Mouse (Mus musculus) forebrain, embryonic 14.5 days (tissue): ENCODE results near the gene Nav2. TPM values are rescaled to one million over a fixed set of nuclear protein-coding genes. Genes with fewer than 3 reads are reported as not detected.

Experiments
- ATAC-seq: fragments of 200-750 bp; cut with Nextera tagmentation; 2 replicates; pipeline ENCODE4 v1.8.0; 2017; ENCODE audit warnings: mild to moderate bottlenecking, moderate library complexity
- DNase-seq: peaks from one replicate; pipeline ENCODE4 v3.0.0-alpha.2; 2015; ENCODE audit warnings: low spot score
- H3K27ac ChIP-seq: fragments of 300-500 bp; sonication (generic); 2 replicates; pipeline ENCODE4 v1.5.1; 2014; ENCODE audit warnings: low read depth, mild to moderate bottlenecking, control low read depth, low read length, moderate library complexity
- H3K27me3 ChIP-seq: fragments of 300-500 bp; sonication (generic); replicated peaks from 2 replicates; pipeline ENCODE4 v1.6.1; 2014; ENCODE audit warnings: low read length, control low read depth, mixed read lengths; ENCODE audit not compliant: control insufficient read depth, insufficient read depth
- H3K36me3 ChIP-seq: fragments of 300-500 bp; sonication (generic); 2 replicates; pipeline ENCODE4 v1.6.1; 2014; ENCODE audit warnings: low read length, control low read depth; ENCODE audit not compliant: control insufficient read depth, insufficient read depth
- H3K4me1 ChIP-seq: fragments of 300-500 bp; sonication (generic); 2 replicates; pipeline ENCODE4 v1.6.1; 2014; ENCODE audit warnings: antibody characterized with exemption, low read length, control low read depth; ENCODE audit not compliant: control insufficient read depth, insufficient read depth
- H3K4me2 ChIP-seq: fragments of 300-500 bp; sonication (generic); 2 replicates; pipeline ENCODE4 v1.6.1; 2014; ENCODE audit warnings: mild to moderate bottlenecking, control low read depth, low read length
- H3K4me3 ChIP-seq: fragments of 300-500 bp; sonication (generic); 2 replicates; pipeline ENCODE4 v1.5.1; 2014; ENCODE audit warnings: low read depth, low read length, control low read depth
- H3K9ac ChIP-seq: fragments of 300-500 bp; sonication (generic); 2 replicates; pipeline ENCODE4 v1.6.1; 2014; ENCODE audit warnings: mild to moderate bottlenecking, low read length, control low read depth, moderate library complexity
- H3K9me3 ChIP-seq: fragments of 300-500 bp; sonication (generic); replicated peaks from 2 replicates; pipeline ENCODE4 v1.6.1; 2016; ENCODE audit warnings: low read length, control low read depth, mixed read lengths; ENCODE audit not compliant: control insufficient read depth
- WGBS: fragments of 180-500 bp; shearing (Covaris S2); extraction: QIAGEN DNeasy Blood & Tissue Kit; methylation state at CpG from one replicate; pipeline ENCODE4 v1.1.7; 2014; 5-methylcytosine and 5-hydroxymethylcytosine counted together
- polyA plus RNA-seq: library from polyadenylated mRNA; unstranded; fragments of >200 nt; fragmentation: Nextera tagmentation; extraction: Ambion mirVana; gene quantifications from 2 replicates; pipeline ENCODE4 v1.2.1, GENCODE M21; 2014

The Nav2 gene
- polyA plus RNA-seq, 1 experiment from 2014 or later = 6.3 TPM

- 60% methylated on average over 13 of the region's 13 CpGs for WGBS
- H3K9me3 ChIP-seq = no peaks in the 10 kb centered on the region
- DNase-seq (no peak), ATAC-seq (no peak)
- H3K27ac ChIP-seq = no peak overlapping the region
- peaks cover 23% of the 10 kb centered on the region for H3K4me1 ChIP-seq
- no peak overlapping the region for H3K4me2 ChIP-seq
- H3K27me3 ChIP-seq = no peaks in the 10 kb centered on the region
- H3K36me3 ChIP-seq = no peaks in the 10 kb centered on the region
- no peak overlapping the region for H3K4me3 ChIP-seq
- no peak overlapping the region for H3K9ac ChIP-seq
These were observed 434.1 kb downstream of the Nav2 start for GRCm38 (mm10) chr7:49342556-49343080.

GRCm38 (mm10) chr7:49343081-49343600 lies 434.6 kb downstream of the Nav2 start:
- H3K9me3 ChIP-seq = no peaks in the 10 kb centered on the region
- peaks cover 24% of the 10 kb centered on the region for H3K4me1 ChIP-seq
- DNase-seq (no peak), ATAC-seq (no peak)
- H3K27ac ChIP-seq = no peak overlapping the region
- H3K9ac ChIP-seq = no peak overlapping the region
- WGBS = 29% methylated on average over 16 of the region's 16 CpGs
- H3K4me2 ChIP-seq = no peak overlapping the region
- H3K27me3 ChIP-seq = no peaks in the 10 kb centered on the region
- no peak overlapping the region for H3K4me3 ChIP-seq
- H3K36me3 ChIP-seq = no peaks in the 10 kb centered on the region

GRCm38 (mm10) chr7:49343752-49344484 lies 435.4 kb downstream of the Nav2 start:
- Histone ChIP-seq H3K9ac (no peak overlapping the region), H3K4me3 (no peak overlapping the region), H3K27me3 (no peaks in the 10 kb centered on the region), H3K4me1 (peaks cover 24% of the 10 kb centered on the region), H3K4me2 (no peak overlapping the region), H3K27ac (no peak overlapping the region), H3K36me3 (no peaks in the 10 kb centered on the region), H3K9me3 (no peaks in the 10 kb centered on the region)
- WGBS = 62% methylated on average over 4 of the region's 4 CpGs
- ATAC-seq (no peak), DNase-seq (no peak)

- H3K27me3 ChIP-seq = no peaks in the 10 kb centered on the region
- H3K27ac ChIP-seq = no peak overlapping the region
- whole genome bisulfite sequencing = 32% methylated on average over 16 of the region's 16 CpGs
- DNase-seq = no peak
- no peak for ATAC-seq
- no peak overlapping the region for H3K4me2 ChIP-seq
- H3K4me3 ChIP-seq = no peak overlapping the region
- H3K4me1 ChIP-seq = peaks cover 16% of the 10 kb centered on the region; the same call in 1 of the 2 replicates
- H3K9me3 ChIP-seq = no peaks in the 10 kb centered on the region
- H3K9ac ChIP-seq = no peak overlapping the region
- no peaks in the 10 kb centered on the region for H3K36me3 ChIP-seq
These were observed 439.1 kb downstream of the Nav2 start for GRCm38 (mm10) chr7:49347338-49348272.

- Histone ChIP-seq H3K4me1 (peaks cover 9% of the 10 kb centered on the region; the same call in 1 of the 2 replicates), H3K4me3 (no peak overlapping the region), H3K9me3 (no peaks in the 10 kb centered on the region), H3K9ac (no peak overlapping the region), H3K4me2 (no peak overlapping the region), H3K27me3 (no peaks in the 10 kb centered on the region), H3K36me3 (no peaks in the 10 kb centered on the region), H3K27ac (no peak overlapping the region)
- 29% methylated on average over 2 of the region's 2 CpGs for WGBS
- ATAC-seq (no peak), DNase-seq (no peak)
These were observed 440.1 kb downstream of the Nav2 start for GRCm38 (mm10) chr7:49348636-49349035.

- DNase-seq (no peak), ATAC-seq (no peak)
These were observed 441.9 kb downstream of the Nav2 start for GRCm38 (mm10) chr7:49350321-49351007.

GRCm38 (mm10) chr7:49351596-49352258 lies 443.2 kb downstream of the Nav2 start:
- Histone ChIP-seq H3K9ac (no peak overlapping the region), H3K27ac (no peak overlapping the region), H3K4me1 (peaks cover 15% of the 10 kb centered on the region), H3K36me3 (no peaks in the 10 kb centered on the region), H3K27me3 (no peaks in the 10 kb centered on the region), H3K4me3 (no peak overlapping the region), H3K9me3 (no peaks in the 10 kb centered on the region), H3K4me2 (no peak overlapping the region)
- DNase-seq (no peak), ATAC-seq (no peak)
- WGBS = 27% methylated on average over 11 of the region's 11 CpGs

More at GRCm38 (mm10) chr7:49350321-49351007, 441.9 kb downstream of the Nav2 start:
- no peak overlapping the region for H3K9ac ChIP-seq
- no peak overlapping the region for H3K4me3 ChIP-seq
- WGBS = 79% methylated on average over 8 of the region's 8 CpGs
- H3K4me1 ChIP-seq = peaks cover 15% of the 10 kb centered on the region
- no peaks in the 10 kb centered on the region for H3K9me3 ChIP-seq
- H3K27me3 ChIP-seq = no peaks in the 10 kb centered on the region
- H3K4me2 ChIP-seq = no peak overlapping the region
- no peaks in the 10 kb centered on the region for H3K36me3 ChIP-seq
- no peak overlapping the region for H3K27ac ChIP-seq
